Mouse (Mus musculus): ENCODE measurements at regions not wholly inside any gene's neighbourhood (a gene's known extent, or its start where the extent isn't known, plus 50 kb on each side); places are given as distances from the start of the nearest gene placed in this dataset.

GRCm38 (mm10) chr5:41994307-41994706, 73.5 kb upstream of the Gm16223 start:
- intact Hi-C loops (cut with DNase I) = no loop called here
- no peak for DNase-seq (ENCODE audit: low spot score in 2 of 2)

DNA sequence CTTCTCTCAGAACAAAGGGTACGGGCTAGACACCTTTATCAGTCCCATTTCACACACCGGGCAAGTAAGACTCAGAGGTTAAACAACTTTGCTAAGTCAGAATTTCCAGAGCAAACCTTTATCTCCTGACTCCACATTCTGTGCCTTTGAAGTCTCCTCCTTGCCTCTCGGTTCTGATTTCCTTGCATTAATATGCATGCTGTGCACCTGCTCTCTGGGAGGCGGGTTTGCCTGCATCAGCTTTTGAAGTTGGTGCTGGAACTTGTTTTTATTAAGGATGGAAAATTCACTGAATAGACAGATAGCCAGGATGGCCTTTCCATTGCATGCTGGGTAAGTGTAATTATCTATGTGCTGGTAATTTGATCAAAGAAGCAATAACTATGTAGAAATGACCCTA, 84.2 kb upstream of the Gm16223 start:
- DNase-seq (ENCODE audit: low spot score in 2 of 2) = no peak
- intact Hi-C loops (cut with DNase I) = no loop called here

DNA sequence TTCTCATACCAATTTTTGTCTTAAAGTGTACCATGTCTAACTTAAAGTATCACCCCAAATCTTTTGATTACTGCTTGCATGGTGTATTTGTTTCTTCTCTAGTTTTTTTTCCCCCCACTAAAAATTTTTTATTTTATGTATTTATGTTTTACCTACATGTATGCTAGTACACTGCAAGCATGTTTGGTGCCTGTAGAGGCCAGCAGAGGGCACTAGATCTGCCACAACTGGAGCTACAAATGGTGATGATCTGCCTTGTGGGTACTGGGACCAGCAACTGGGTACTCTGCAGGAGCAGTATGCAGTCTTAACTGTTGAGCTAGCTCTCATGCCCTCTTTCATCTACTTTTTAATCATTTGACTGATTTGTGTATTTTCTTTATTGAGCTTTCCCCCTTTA, 92.2 kb upstream of the Gm16223 start:
- intact Hi-C loops (cut with DNase I) = no loop called here
- no peak for DNase-seq (ENCODE audit: low spot score in 2 of 2)

GRCm38 (mm10) chr5:41971201-41971600, 96.6 kb upstream of the Gm16223 start:
- peak in 1 of 2 experiments; percentile 22 for DNase-seq (ENCODE audit: low spot score in 2 of 2)
- intact Hi-C loops (cut with DNase I) = loop anchor here (5.0 kb wide), 1 partner anchor 84 kb away; no protein-coding TSS in a partner anchor

- intact Hi-C loops (cut with DNase I) = no loop called here
- peak in 1 of 2 experiments; percentile 43 for DNase-seq (ENCODE audit: low spot score in 2 of 2)
These were observed 100.8 kb upstream of the Gm16223 start for GRCm38 (mm10) chr5:41966958-41967357.

DNA sequence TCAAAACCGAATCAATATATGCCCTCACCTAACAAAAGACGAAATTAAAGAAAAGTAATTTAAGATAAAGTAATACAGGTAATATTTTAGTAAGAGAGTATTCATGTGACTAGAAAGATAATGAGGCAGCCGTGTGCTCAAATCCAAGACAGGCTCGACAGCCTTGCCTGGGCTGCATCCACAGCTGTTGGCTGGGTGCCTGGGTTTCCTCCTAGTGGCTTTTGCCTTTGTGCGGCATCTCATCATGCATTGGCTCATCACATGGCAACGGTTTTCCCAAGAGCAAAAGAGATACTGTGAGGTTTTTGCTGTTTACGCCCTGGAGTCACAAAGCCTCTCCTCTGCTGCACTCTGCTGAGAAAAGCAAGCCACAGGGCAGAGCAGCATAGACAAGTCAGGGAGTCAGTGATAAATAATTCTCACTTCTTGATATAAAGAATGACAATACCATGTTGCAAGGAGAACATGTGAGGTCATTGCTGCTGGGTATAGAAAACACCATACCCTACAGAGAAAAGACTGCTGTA, 103.1 kb upstream of the Bod1l start:
- intact Hi-C loops (cut with DNase I) = no loop called here
- DNase-seq (ENCODE audit: low spot score in 2 of 2) = peak in 1 of 2 experiments; percentile 22

- no peak for DNase-seq (ENCODE audit: low spot score in 2 of 2)
- intact Hi-C loops (cut with DNase I) = no loop called here
These were observed 99.3 kb upstream of the Bod1l start for GRCm38 (mm10) chr5:41943399-41943798.

DNA sequence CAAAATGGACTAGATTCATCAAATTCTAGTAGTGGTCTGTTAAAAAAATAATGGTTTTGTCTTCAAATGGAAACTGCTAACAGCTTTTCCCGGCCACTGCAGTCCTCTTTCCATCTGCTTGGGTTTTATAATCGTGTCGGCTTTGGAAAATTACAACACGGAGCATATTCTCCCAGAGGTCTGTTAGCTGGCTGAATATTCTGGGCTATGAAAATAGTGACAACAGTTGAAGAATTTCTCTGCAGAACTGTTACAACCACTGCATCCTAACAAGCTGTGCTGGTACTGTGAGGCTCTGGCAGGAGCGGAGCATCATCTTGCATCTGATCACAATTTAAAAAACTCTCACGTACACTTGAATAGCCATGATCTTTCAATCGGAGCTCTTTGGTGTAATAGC, 98.0 kb upstream of the Bod1l start:
- intact Hi-C loops (cut with DNase I) = no loop called here
- DNase-seq (ENCODE audit: low spot score in 2 of 2) = peak; percentile 39 to 78

- peak in 1 of 2 experiments; percentile 20 for DNase-seq (ENCODE audit: low spot score in 2 of 2)
- intact Hi-C loops (cut with DNase I) = no loop called here
These were observed 97.1 kb upstream of the Bod1l start for GRCm38 (mm10) chr5:41941216-41941615.

DNA sequence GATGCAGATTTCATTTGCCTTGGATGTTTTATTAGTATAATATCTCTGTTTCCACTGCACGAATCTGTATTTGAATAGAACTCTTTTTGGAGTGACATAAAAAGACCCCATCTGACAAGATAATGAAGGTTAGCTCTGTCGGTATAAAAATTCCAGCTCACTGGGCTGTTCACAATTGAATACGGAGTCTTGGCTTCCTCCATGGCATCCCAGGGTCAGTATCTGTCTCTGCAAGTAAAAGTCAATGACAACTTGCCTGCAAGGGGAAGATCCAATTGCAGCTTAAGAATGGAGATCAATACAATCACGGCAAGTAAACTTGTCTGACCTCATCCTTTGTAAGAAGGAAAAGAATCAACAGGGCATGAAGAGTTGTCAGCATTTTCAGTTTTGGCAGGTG, 95.6 kb upstream of the Bod1l start:
- DNase-seq (ENCODE audit: low spot score in 2 of 2) = no peak
- intact Hi-C loops (cut with DNase I) = no loop called here

DNA sequence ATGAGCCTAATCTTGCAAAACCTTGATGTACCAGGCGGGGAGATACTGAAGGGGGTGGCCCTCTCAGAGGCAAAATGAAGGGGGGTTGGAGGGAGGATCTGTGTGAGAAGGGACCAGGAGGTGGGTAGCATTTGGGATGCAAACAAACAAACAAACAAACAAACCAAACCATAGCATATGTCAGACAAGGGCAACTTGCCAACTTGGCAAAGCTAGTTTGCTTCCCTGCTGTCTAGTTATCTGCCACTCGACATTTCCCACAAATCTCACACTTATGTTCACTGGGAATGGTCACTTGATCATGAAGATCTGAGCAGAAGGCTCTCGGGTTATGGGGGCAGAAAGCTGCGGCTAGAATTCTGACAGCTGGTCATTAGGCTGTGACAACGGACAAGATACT, 65.9 kb upstream of the Bod1l start:
- DNase-seq (ENCODE audit: low spot score in 2 of 2) = no peak
- intact Hi-C loops (cut with DNase I) = no loop called here

DNA sequence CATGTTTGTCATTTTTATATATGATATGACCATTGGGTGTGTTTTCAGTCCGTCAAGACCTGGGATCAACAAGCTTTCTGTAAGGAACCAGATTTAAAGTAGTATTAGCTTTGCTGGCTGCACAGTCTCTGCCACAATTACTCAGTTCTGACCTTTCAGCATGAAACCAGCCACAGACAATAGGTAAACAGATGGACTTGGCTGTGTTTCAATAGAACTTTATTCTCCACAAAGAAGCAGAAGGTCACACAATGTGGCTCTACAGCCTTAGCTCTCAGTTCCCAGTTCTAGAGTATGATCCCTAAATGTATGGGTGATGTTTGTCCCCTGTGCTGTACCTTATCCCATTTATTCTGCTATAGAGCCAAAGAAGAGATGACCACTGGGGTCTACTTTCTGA, 63.6 kb upstream of the Bod1l start:
- intact Hi-C loops (cut with DNase I) = no loop called here
- no peak for DNase-seq (ENCODE audit: low spot score in 2 of 2)

DNA sequence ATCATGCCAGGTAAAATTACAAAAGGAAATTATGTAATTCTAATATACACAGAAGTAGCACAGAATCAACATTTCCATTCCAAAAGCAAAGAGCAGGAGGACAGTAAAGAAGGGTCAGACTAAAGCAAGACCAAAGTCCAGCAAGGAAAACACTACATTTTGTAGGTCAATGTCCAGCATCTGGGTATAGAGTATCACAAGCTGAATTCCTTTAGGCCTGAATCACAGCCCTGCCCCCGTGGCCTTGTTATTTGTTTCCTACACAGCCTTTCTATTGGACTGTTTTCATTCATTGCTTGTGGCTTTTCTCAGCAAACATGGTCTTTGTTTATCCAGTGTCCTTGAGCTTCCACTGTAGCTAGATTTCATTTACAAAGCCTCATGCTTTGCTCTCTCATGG, 60.4 kb upstream of the Bod1l start:
- no peak for DNase-seq (ENCODE audit: low spot score in 2 of 2)

DNA sequence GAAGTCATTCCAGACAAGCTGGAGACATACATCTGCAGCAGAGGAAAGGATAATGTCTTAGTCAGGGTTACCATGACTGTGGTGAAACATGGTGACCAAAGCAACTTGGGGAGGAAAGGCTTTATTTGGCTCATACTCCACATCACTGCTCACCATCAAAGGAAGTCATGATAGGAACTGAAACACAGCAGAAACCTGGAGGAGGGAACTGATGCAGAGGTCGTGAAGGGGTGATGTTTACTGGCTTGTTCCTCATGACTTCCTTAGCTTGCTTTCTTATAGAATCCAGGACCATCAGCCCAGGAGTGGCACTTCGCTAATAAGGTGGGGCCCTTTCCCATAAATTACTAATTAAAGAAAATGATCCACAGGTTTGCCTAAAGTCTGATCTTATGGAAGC, 55.1 kb upstream of the Bod1l start:
- intact Hi-C loops (cut with DNase I) = no loop called here
- DNase-seq (ENCODE audit: low spot score in 2 of 2) = no peak

More for the DNA sequence above, 60.4 kb upstream of the Bod1l start:
- intact Hi-C loops (cut with DNase I) = no loop called here

GRCm38 (mm10) chr5:41898748-41899147, 54.6 kb upstream of the Bod1l start:
- DNase-seq (ENCODE audit: low spot score in 2 of 2) = peak; percentile 11 to 49
- intact Hi-C loops (cut with DNase I) = no loop called here
